Mouse (Mus musculus): ENCODE results near the gene Prm3. TPM values are rescaled to one million over a fixed set of nuclear protein-coding genes. Genes with fewer than 3 reads are reported as not detected.

Gene Prm3
- not detected for polyA plus RNA-seq (2017; shearing (Covaris generic))

GRCm38 (mm10) chr16:10790702-10791101, at the start of gene Prm3:
Gene Prm3 (minus strand): TSS chr16:10790914.

DNA sequence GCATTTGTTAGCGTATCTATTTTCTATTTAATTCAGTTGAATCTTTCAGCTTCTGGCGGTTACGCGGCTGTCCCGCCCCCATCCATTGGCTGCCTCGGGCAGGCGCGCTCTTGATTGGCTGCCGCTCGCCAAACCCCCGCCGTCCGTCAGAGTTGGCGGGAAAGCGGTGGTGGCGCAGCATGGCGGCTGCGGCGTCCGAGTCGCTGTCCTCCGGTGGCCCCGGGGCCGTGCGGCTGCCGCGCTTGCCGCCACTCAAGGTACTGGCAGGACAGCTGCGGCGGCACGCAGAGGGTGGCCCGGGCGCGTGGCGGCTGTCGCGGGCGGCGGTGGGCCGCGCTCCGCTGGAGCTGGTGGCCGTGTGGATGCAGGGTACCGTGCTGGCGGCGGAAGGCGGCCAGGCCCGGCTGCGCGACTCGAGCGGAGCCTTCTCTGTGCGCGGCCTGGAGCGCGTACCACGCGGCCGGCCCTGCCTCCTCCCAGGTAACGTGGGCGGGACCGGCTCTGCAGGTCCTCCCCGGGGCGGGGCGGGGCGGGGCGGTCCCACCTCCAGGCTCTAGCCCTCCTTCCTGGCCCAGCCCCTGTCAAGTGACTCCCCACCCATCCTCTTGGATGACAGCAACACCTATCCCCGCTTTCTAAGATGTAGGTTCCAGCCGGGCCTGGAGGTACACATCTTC, 44.3 kb upstream of the Prm3 start, which contains the start of gene Rmi2:
Gene Rmi2 (plus strand): TSS at position 149 of the 677 bp plus-strand sequence.

GRCm38 (mm10) chr16:10812865-10813371, 22.2 kb upstream of the Prm3 start, which contains the start of gene Gm11172:
Gene Gm11172 (plus strand): TSS chr16:10812915.

DNA sequence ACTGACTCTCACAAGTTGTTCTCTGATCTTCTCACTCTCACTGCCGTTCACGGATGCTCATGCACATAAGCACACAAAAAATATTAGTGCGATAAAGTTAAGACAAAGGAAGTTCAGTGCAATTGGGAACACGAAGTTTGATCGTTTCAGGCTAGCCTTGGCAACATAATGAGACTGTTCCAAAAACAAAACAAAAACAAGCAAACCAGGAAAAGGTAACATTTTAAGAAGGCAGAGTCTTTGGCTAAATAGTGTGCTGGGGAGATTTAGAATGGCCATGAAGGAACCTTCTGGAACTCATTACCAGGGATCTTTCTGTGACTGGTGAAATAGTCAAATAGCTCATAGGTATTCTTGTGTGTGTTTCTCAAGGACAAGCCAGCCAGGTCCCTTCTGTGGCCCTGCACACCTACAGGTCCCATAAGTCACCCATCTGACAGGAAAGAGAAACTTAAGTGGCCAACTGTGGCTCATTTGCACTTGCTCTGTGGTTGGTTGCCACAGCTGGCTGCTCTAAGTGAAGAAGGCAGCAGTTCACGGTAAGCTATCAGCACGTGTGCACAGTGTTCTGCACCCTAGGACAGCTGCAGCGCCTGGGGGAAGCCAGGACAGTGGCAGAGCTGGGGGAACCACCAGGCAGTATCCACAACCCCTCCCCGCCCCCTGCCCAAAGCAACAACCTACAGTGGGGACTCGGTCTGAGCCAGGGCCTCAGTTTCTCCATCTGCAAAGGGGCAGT, 15.2 kb upstream of the Prm3 start, which contains the start of gene Prm1:
Gene Prm1 (minus strand): TSS at position 51 of the 739 bp plus-strand sequence.

GRCm38 (mm10) chr16:10796034-10796433, 5.3 kb upstream of the Prm3 start, which contains the start of gene Prm2:
Gene Prm2 (minus strand): TSS chr16:10796134.

GRCm38 (mm10) chr16:10788271-10788670, 2.4 kb downstream of the Prm3 start, which contains the start of gene Tnp2:
Gene Tnp2 (minus strand): TSS chr16:10788660.

GRCm38 (mm10) chr16:10785371-10786231, 5.1 kb downstream of the Prm3 start, which contains the start of gene Socs1:
Gene Socs1 (minus strand): TSS chr16:10785536.

Other genes starting within 250 kb of the Prm3 start
- gene Dexi, start 247.9 kb downstream of the Prm3 start, polyA plus RNA-seq (2017; shearing (Covaris generic)): 10 to 100 TPM; 24.5 to 32.2 TPM
- gene Clec16a, start 245.6 kb downstream of the Prm3 start, polyA plus RNA-seq (2017; shearing (Covaris generic)): 10 to 100 TPM; 19.6 to 20.8 TPM
- 100 to 1,000 TPM; 111 to 128 TPM for gene Socs1, start 5.4 kb downstream of the Prm3 start, polyA plus RNA-seq (2017; shearing (Covaris generic))
- gene Tnp2, start 2.3 kb downstream of the Prm3 start, polyA plus RNA-seq (2017; shearing (Covaris generic)): 1 to 10 TPM; 3.4 to 6.3 TPM
- under 1 TPM in 1 of 2 experiments, not detected in 1; 0.76 TPM for gene Prm2, start 5.2 kb upstream of the Prm3 start, polyA plus RNA-seq (2017; shearing (Covaris generic))
- 1 to 10 TPM in 1 of 2 experiments, under 1 TPM in 1; 0.66 to 1.2 TPM for gene Prm1, start 14.9 kb upstream of the Prm3 start, polyA plus RNA-seq (2017; shearing (Covaris generic))
- gene Gm11172, start 22.0 kb upstream of the Prm3 start, polyA plus RNA-seq (2017; shearing (Covaris generic)): not detected
- gene Rmi2, start 44.1 kb upstream of the Prm3 start, polyA plus RNA-seq (2017; shearing (Covaris generic)): 1 to 10 TPM; 5.5 to 6.6 TPM

Data from activated CD4-positive, CD25-positive, alpha-beta regulatory T cell (primary cell).